Mouse (Mus musculus) brain, embryonic 18.5 days (tissue): ENCODE measurements around the gene Macrod1.

ENCODE experiments used
- DNase-seq: peaks from one replicate; pipeline ENCODE4 v3.0.0-alpha.2; 2012; ENCODE audit warnings: low read depth, low spot score

Macrod1 gene

DNA sequence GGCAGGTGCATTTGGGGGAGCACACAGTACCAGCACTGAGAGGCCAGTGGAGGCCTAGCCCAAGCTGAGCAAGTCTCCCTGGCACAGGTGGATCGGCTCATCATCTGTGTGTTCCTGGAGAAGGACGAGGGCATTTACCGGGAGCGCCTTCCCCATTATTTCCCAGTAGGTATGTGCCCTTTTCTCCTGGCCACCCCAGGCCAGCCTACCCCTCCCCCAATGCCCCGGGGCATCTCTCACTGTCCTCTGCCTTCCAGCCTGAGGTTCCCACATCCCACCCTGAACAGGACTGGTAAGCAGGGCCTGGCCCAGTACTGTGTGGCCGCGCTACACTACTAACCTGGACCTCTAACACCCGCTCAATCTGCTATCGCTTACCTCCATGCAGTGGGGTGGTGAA is 140.8 kb downstream of the Macrod1 start:
- DNase-seq: no peak

DNA sequence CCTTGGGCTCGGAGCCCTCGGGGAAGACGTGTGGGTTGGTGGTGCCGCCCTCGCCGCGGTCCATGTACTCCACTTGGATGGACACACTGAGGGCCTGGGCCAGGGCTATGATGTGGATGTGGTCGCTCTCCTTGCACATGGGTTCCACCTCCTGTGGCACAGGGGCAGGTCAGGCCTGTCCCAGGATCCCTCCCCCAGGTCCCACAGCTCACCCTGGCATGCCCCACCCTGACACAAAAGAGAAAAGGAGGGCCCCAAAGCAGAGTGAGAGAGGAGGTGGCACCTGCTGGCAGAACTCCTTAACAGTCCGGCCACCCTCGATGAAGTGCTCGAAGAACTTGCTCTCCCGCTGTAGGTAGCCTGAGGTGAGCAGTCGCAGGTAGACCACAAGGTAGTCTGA is 142.5 kb downstream of the Macrod1 start:
- no peak for DNase-seq

DNA sequence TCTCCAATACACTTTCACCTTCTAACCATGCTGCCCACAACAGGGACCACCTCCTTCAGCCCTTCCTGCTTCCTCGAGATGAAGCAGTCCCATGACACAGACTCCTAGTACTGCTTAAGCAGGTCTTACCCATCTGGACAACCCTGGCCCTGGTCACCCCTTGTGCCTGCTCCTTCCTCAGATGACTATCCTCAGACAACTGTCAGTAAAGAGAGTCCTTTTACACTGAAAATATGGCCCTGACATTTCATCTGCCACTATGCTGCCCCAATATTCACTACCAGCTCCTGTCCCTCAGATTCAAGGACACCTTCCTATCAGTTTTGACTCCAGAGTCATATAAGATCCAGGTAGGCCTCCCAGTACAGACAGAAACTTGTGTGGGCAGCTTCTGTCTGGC is 143.8 kb downstream of the Macrod1 start:
- no peak for DNase-seq

DNA sequence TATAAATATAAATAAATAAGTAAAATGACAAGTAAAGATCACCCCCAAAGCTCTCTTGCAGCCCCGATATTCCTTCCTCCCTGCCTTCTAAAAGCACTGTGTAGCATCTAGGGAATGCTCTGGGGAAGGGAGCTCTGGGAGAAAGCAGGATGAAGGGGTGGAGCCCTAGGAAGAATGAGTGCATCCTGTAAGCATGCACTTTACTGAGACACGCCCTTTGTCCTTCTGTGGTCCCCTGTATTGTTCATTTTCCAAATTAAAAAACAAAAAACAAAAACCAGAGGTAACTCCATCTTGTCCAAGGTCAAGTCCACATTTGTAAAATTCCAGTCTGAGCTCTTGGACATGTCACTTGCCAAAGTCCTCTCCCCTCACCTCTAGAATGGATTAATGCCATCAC is 148.3 kb downstream of the Macrod1 start:
- DNase-seq: no peak

DNA sequence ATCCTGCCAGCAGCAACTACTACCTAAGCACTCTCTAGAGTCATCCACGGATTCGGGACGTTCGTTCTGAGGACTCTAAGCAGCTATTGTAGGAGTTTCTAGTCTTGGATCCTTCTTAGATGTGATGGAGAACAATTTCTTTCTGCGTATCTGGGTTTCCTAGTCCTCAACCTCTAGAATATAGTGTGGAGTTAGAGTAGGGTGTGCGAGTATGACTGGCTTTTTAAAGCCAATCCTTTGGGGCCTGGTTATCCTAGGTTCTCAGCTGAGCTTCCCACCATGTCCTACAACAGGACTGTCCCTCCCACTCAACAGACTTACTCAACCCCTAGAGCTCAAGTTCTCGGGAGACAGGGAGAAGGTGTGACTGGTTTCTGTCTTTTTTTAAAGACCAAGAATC is 148.7 kb downstream of the Macrod1 start:
- DNase-seq: no peak

DNA sequence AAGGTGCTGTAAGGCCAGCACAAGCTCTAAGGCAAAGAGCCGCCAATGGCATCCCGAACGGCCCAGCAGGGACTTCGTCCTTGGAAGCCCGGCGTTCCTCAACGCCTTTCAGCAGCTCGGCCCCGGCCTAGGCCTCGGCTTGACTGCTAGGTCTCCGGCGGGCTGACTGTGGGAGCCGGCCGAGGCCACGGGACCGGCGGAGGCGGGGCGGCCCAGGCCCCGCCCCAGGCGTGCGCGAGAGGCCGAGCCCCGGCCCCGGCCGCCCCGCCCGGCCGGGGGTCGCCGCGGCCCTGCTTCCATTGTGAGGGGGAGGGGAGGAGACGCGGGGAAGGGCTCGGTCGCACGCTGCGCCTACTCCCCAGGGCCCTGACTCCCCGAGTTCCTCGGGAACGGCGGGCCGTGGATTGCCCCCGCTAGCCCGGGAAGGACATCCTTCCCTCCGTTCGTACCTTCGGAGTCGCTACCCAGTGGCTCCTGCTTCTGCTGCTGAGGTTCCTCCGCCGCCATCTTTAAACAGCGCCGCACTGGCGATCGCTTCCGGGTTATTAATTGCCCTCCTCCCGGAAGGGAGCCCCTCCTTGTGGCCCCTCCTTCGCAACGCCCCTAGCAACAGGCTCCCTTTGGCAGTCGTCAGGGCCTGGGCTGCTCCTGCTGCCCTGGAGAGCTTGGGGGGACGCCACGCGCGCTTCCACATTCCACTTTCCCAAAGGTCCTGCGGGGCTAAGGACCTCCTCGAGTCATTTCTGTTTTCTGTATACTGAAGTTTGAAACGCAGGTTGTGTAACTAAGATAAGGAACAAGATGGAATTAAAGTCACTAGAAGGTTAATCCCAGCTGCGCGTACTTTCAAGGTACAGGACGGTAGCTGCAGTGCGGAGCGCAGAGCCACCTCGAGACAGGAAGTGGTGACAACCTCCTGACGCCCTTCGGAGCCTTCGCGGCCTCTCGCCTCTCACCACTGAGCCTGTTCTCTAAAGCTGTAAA is 149.4 kb downstream of the Macrod1 start, which contains the start of gene Otub1:
TSS of gene Otub1 (minus strand) at position 564 of the 984 bp plus-strand sequence.
- peak; percentile 85 for DNase-seq

DNA sequence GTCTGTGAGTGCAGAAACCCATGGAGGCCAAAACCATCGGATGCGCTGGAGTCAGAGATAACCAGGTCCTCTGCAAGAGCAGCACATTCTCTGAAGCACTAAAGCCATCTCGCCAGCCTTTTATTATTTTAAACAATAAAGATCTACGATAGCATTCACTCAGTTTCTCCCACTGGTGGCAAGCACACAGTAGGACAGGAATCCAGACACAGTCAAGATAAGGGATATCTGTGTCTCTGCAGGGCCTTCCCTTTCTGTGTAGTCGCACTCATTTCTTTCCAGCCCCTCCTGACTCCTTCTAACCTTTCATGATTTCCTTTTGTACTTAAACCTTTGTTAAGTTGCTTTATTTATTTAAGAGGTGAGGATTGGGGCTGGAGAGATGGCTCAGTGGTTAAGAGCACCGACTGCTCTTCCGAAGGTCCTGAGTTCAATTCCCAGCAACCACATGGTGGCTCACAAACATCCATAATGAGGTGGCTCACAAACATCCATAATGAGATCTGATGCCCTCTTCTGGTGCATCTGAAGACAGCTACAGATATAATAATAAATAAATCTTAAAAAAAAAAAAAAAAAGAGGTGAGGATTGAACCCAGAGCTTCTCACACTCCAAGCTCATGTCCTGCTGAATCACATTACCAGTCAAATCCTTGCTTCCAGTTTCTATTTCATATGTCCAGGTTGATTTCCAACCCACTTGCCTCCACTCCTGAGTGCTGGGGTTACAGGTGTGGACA is 153.5 kb downstream of the Macrod1 start:
- no peak for DNase-seq

DNA sequence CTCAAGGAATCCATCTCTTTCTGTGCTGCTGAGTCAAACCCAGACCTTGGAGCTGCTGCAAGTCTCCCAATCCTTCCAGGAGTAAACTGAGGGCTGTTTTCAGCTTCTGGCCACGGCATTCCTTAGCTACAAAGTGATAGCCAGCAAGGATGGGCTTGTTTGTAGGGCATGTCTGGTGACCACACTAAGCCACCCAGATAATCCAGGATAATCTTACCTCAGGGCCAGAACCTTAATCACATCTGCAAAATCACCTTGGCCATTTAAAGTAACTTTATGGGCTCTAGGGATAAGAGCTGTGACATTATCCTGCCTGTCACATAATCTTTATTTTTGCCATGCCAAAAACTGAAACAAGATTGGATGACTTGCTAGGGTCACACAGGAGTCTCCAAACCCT is 155.6 kb downstream of the Macrod1 start:
- DNase-seq: no peak

DNA sequence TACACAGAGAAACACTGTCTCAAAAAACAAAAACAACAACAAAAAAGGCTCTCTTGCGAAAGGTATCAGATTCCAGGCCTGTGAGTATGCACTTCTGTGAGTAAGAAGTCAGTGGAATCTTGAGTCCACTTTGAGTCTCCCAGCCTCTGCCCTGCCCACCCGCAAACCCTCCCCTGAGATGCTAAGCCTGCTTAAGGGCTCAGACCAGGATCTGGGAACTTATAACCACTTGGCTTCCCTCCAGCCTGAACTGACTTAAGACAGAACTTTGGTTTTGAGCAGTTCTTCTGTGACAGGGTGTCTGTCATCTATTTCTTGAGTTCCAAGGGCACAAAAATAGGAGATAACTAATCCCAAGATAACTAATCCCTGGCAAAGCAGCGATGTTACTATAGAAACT is 156.4 kb downstream of the Macrod1 start:
- no peak for DNase-seq

DNA sequence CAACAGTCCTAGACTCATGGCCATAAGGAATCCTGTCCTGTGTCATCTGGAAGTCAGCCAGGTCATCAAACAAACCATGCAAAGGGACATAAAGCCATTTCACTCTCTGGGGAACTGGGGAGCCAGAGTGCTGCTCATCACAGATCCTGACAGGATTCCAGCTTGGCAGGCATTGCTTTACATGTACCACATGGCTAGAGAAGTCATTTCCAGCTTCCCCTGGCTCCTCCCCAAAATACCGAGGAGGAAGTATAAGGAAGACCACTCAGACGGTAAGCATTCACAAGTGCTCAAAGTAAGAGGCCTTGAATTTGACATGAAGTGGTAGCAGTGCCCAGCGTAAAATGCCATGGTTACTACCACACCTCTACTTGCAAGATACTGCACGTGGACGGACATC is 157.9 kb downstream of the Macrod1 start:
- DNase-seq: no peak

DNA sequence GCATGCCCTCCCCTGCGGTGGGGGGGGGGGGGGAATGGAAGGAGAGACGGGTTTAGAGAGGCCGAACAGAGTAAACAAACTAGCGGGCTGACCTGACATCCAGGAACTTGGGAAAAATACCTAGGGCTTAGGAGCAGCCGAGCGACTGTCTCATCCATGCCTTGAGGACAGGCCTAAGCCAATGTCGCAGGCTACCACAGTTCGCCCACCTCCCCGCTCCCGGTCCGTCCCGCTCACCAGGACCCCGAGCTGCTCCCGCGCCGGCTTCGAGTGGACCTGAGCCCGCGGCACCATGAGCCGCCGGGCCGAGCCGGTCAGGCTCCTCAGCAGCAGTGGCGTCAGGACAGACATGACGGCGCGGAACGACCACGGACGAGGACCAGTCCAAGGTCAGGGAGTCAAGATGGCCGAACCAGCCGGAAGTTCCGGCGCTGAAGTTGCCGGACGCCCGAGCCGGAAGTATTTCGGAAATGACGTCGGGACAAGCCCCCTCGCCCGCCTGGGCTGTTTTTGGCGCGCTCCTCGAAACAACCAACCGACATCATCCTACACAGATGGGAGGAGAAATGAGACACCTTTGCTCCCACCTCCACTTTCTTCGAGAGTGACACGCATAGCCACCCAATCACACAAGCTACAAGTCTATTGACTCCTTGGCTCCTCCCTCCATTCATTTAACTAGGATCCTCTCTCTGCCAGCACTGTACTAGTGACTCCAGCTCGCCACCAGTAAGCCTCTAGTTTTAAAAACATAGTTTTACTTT is 160.7 kb downstream of the Macrod1 start, which contains the start of gene Cox8a:
TSS of gene Cox8a (minus strand) at position 455 of the 764 bp plus-strand sequence.
- peak; percentile 91 for DNase-seq

DNA sequence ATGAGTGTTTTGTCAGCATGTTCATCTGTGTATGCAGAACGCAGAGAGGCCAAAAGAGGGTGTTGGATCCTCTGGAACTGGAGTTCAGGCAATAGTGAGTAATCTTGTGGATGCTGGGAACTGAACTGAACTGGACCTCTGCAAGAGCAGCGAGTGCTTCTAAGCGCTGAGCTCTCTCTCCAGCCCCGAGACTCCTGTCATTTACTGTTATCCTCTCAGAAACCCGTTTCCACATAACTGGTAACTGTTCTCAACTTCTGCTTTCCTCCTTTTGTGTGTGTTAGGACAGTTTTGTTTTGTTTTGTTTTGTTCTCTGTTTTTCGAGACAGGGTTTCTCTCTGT is 161.3 kb downstream of the Macrod1 start:
- DNase-seq: no peak

DNA sequence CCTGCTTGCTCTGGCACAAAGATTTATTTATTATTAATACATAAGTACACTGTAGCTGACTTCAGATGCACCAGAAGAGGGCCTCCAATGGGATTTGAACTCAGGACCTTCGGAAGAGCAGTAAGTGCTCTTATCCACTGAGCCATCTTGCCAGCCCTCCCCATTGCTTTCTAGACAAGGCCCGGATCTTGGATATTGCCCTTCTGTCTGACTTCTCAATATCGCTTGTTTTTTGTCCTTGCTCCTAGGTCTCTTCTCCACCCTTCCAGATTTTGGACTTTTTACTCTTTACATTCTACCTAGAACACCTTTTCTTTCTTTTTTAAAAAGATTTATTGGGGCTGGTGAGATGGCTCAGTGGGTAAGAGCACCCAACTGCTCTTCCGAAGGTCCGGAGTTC is 162.1 kb downstream of the Macrod1 start:
- DNase-seq: no peak

DNA sequence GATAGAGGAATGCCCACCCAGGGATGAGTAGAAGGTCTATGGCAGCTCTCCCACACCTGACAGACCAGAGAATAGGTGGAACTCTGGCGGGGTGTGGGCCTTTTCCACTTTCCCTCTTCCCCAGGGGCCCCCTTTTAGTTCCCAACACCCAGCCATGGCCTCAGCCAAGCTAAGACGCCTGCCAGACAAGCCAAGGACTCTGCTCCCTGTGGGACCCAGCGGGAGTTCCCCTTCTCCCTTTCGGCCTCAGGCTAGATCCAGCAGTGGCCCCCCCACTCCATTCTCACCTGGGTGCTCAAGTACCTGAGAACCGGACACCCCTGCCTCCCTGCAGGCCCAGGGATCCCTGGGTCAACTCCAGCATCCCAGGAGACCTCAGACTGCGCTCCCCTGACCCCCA is 165.6 kb downstream of the Macrod1 start:
- no peak for DNase-seq

DNA sequence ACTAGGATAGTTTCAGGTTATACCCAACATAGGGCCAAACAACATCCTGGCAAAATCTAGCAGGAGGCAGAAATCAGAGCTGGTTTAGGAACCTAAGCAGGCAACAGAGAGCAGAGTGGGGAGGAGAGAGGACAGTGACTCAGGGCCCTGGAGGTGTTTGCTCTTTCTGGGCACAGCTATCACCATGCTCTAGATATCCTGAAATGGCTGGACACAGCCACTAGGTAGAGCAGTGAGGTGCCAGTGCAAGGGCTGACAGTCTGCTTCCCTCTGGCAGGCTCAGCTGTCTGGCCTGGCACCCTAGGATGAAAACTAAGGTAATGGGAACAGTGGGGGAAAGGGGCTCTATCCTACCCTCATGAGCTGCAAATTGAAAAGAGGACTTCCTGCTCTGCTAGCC is 166.9 kb downstream of the Macrod1 start:
- DNase-seq: no peak

DNA sequence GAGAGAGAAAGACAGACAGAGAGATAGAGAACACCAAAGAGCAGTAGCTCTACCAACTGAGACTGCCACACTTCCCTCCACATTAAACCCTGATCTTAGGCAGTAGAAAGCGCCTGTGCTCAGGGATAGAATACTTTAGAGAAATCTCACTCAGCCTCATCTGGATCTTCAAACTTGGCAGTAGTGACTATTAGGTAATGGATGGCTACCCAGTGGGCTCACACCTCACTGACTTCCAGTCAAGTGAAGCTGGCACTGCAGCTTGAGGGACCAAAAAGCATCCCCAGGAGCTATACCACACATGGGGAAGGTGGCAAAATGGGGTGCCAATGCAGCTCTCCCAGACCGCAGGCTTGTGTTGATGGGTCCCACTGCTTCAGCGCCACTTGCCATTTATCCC is 167.6 kb downstream of the Macrod1 start:
- no peak for DNase-seq

DNA sequence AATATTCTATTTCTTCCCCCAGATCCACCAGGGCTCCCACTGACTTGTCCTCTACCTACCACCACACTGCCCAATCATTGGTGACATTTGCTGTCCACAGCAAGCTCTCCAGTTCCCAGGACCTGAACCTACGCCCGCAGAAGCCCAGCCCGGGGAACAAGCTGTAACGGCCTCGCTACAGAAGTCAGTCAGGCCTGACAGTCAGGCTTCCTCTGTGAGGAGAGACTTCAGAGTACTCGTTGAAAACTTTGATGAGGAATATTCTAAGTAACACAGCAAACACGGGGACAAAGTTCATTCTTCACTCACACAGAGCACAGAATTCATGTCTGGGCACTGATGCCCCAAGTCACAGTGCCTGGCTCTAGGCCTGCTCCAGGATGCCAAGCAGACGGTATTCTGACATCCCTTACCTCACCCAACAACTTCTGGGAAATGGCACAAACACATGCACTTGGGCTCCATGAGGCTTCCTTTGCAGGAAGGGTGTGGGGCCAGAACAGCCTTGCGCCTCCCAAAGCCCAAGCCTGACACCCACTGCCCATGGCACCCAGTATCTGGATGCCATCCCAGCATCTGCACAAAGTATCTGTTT is 168.6 kb downstream of the Macrod1 start:
- DNase-seq: no peak

DNA sequence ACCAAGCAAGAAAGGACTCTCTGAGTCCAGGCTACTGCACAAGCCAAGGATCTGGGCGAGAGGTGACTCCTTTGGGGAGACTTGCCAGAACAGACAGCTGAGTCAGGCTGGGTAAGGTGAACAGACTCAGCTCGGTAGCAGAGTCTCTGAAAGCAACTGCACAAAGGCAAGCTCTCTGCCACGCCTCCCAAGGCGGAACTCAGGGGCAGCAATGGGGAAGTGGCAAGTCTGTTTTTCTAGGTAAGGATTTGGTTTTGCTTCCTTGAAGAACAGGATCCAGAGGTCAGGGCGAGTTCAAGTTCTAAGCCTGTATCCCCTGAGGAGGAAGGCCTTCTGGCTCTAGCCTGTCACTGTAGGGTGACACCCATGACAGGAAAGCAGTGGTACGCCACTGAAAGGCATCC is 169.9 kb downstream of the Macrod1 start:
- DNase-seq: no peak

DNA sequence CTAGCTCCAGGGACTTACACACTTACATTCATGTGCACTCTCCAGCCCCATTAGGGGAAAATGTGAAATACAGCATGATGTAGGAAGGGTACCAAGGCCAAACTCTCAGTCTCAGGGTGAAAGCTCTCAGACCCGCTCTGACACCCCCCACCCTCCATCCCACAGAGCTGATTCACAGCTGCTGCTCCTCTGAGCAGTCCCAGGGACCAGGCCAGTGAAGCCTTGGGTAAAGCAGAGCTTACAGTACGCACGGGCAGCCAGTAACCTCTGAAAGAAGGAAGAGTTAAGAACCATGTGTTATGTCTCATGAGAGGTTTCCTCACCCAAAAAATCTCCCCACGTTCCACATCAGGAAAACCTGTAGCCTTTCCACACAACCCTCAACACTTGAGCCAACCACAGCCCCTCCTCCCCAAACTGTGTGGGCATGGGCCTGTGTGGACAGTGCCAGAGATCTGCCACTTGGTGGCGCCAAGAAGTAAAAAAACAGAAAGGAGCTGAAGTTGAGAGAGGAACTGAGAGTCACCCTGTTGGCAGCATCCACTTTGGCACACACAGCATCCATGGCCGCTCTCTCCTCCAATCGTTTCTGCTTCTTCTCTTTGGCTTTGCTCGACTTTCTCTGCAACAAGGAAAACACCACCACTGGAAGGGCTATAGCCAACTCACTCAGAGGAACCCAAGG is 178.1 kb downstream of the Macrod1 start:
- DNase-seq: peak; percentile 51

DNA sequence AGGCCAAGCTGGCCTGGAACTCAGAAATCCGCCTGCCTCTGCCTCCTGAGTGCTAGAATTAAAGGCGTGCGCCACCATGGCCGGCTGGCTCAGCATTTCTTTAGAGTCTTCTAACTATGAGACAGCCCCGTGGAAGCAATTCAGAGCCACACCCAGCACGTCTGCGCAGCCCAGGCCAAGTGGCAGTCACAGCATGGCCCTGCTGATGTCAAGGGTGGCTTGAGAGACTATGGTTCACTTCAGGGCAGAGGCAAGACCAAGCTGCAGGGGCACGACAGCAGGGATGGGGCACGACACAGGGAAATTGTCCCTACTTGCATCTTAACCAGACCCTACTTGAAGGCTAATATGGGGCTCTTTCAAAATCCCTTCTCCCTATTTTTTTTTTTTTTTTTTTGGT is 178.9 kb downstream of the Macrod1 start:
- no peak for DNase-seq

DNA sequence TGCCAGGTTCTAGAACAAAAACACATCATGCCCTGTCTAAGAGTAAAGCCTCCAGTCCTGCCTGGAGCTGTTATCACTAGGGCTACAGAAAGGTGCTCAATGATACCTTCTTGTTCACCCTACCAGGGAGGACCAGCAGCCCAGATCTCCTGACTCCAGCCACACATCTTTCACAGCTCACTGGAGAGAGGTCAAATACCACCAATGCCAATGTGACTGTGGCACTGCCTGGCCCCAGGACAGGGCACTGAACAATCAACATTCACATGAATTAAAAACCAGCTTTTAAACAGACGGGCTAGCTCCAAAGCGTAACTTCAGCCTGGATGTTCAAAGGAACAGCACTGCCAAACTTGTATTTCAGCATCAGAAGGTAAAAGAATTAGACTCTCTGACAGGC is 179.4 kb downstream of the Macrod1 start:
- DNase-seq: no peak
